Mouse (Mus musculus) liver, embryonic 14.5 days (tissue): ENCODE data around the gene Lrig1. TPM values are rescaled to one million over a fixed set of nuclear protein-coding genes. Genes with fewer than 3 reads are reported as not detected.

Source experiments
- ATAC-seq: fragments of 200-750 bp; cut with Nextera tagmentation; 2 replicates; pipeline ENCODE4 v1.8.0; 2017; ENCODE audit warnings: moderate number of reproducible peaks, mild to moderate bottlenecking, moderate library complexity; ENCODE audit not compliant: insufficient read depth
- DNase-seq, 3 experiments: peaks; one replicate each; pipeline ENCODE4 v3.0.0-alpha.2; 2012 to 2013; ENCODE audit warnings: low read depth in 3 of 3, low spot score in 3 of 3
- H3K27ac ChIP-seq: fragments of 300-500 bp; sonication (generic); 2 replicates; pipeline ENCODE4 v1.5.1; 2014; ENCODE audit warnings: moderate library complexity, mild to moderate bottlenecking, control low read depth, inconsistent platforms
- H3K27me3 ChIP-seq: fragments of 300-500 bp; sonication (generic); 2 replicates; pipeline ENCODE4 v1.6.1; 2014; ENCODE audit warnings: mild to moderate bottlenecking, low read length, moderate library complexity; ENCODE audit not compliant: control insufficient read depth, insufficient read depth
- H3K36me3 ChIP-seq: fragments of 300-500 bp; sonication (generic); replicated peaks from 2 replicates; pipeline ENCODE4 v1.6.1; 2014; ENCODE audit warnings: low read depth; ENCODE audit not compliant: control insufficient read depth, insufficient read depth
- H3K4me1 ChIP-seq, 2 experiments: fragments of 200-500 bp in 1 of 2; fragments of 300-500 bp in 1 of 2; sonication (generic) in 1 of 2; replicated peaks; 2 replicates each; pipeline ENCODE4 v1.6.1; 2012 to 2014; ENCODE audit warnings: antibody characterized with exemption in 1 of 2, inconsistent platforms in 1 of 2, low read length in 1 of 2; ENCODE audit not compliant: control insufficient read depth in 2 of 2, insufficient read depth in 2 of 2
- H3K4me2 ChIP-seq: fragments of 300-500 bp; sonication (generic); 2 replicates; pipeline ENCODE4 v1.6.1; 2014; ENCODE audit warnings: low read depth, mild to moderate bottlenecking, control low read depth, moderate library complexity
- H3K4me3 ChIP-seq, 2 experiments: fragments of 200-500 bp in 1 of 2; fragments of 300-500 bp in 1 of 2; sonication (generic) in 1 of 2; 2 replicates each; pipeline ENCODE4 v1.5.1; 2012 to 2014; ENCODE audit warnings: low read depth in 2 of 2, low read length in 2 of 2, mild to moderate bottlenecking in 2 of 2, control low read depth in 1 of 2, inconsistent platforms in 1 of 2, moderate library complexity in 1 of 2; ENCODE audit not compliant: insufficient read depth in 1 of 2
- H3K9ac ChIP-seq: fragments of 300-500 bp; sonication (generic); replicated peaks from 2 replicates; pipeline ENCODE4 v1.6.1; 2014; ENCODE audit warnings: mild to moderate bottlenecking, control low read depth, moderate library complexity
- H3K9me3 ChIP-seq: fragments of 300-500 bp; sonication (generic); 2 replicates; pipeline ENCODE4 v1.6.1; 2016; ENCODE audit warnings: low read length, mixed read lengths; ENCODE audit not compliant: control insufficient read depth
- CTCF ChIP-seq: IDR thresholded peaks from 2 replicates; pipeline ENCODE4 v1.5.1; 2016; ENCODE audit warnings: antibody characterized with exemption, low read depth, control low read depth
- EP300 ChIP-seq: IDR thresholded peaks from 2 replicates; pipeline ENCODE4 v1.6.1; 2016; ENCODE audit warnings: antibody characterized with exemption, low read depth
- WGBS: fragments of 180-500 bp; shearing (Covaris S2); extraction: QIAGEN DNeasy Blood & Tissue Kit; methylation state at CpG from one replicate; pipeline ENCODE4 v1.1.7; 2014; ENCODE audit not compliant: insufficient replicate concordance; 5-methylcytosine and 5-hydroxymethylcytosine counted together
- polyA plus RNA-seq, 2 experiments: library from polyadenylated mRNA; depleted of rRNA in 1 of 2; stranded (reverse) in 1 of 2; unstranded in 1 of 2; fragments of >200 nt; fragmentation: Nextera tagmentation in 1 of 2; extraction: Ambion mirVana in 1 of 2; gene quantifications; 2 replicates each; pipeline versions ENCODE4 v1.2.1 to v1.2.3; 2012 to 2014

Lrig1 gene
- polyA plus RNA-seq, 2 experiments = 2.7 to 2.8 TPM

DNA sequence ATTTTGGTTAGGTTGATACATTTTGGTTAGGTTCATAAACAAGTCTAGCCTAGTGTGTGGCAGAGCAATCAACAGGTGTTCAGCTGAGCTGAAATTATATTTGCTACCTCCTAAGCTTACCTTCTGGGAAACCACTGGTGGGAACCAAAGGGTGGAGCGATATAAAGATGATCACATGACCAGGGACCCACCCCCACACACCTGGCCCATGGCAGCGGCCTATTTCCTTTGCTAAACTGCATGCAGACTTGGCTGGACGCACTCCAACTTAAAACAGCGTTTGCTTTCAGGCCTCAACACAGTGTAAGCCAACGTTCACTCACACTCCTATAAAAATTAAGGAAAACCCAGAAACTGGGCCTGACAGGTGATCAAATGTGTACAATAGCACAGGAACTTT, 33.9 kb upstream of the Lrig1 start:
- Histone ChIP-seq H3K4me2 (no peak overlapping the region), H3K4me3 (no peak overlapping the region), H3K9ac (no peak overlapping the region), H3K36me3 (no peaks in the 10 kb centered on the region), H3K27me3 (no peaks in the 10 kb centered on the region), H3K27ac (no peak overlapping the region), H3K4me1 (peaks cover 0 to 7% of the 10 kb centered on the region in 2 experiments; a peak in 2 of 4 replicates), H3K9me3 (no peaks in the 10 kb centered on the region)
- no peak for TF ChIP-seq CTCF
- no peak for TF ChIP-seq EP300
- ATAC-seq (no peak), DNase-seq (no peak)
- 56% methylated on average over 5 of the region's 5 CpGs for WGBS

DNA sequence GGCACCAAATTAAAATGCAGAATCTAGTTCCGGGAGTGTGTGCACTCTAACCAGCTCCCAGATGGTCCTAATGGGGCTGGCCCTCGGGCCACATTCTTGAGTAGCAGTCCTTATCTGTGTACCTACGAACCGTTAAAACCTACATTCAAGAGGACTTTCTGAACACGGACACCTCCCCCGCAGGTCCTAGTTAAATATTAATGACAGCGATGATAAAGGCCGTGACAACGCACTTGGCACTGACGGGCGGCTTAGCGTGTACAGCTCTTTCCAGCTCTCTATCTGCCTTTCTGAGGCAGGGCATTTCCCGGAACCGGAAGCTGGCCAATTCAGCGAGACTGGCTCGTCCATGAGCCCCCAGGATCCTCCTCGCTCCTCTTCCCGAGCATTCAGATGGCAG, 29.9 kb upstream of the Lrig1 start:
- H3K27me3 ChIP-seq = no peaks in the 10 kb centered on the region
- H3K4me1 ChIP-seq = peaks cover 0 to 7% of the 10 kb centered on the region in 2 experiments; a peak in 2 of 4 replicates
- H3K4me2 ChIP-seq = peak overlapping the region; percentile 8; the same call in 1 of the 2 replicates
- H3K9me3 ChIP-seq = no peaks in the 10 kb centered on the region
- no peak overlapping the region for H3K9ac ChIP-seq
- H3K4me3 ChIP-seq = no peak overlapping the region
- H3K36me3 ChIP-seq = no peaks in the 10 kb centered on the region
- ATAC-seq (peak; percentile 50; the same call in 1 of the 2 replicates), DNase-seq (peak; percentile 13 to 20 (median 17))
- TF ChIP-seq EP300 (no peak), CTCF (no peak)
- 39% methylated on average over 18 of the region's 18 CpGs for WGBS
- H3K27ac ChIP-seq = no peak overlapping the region

DNA sequence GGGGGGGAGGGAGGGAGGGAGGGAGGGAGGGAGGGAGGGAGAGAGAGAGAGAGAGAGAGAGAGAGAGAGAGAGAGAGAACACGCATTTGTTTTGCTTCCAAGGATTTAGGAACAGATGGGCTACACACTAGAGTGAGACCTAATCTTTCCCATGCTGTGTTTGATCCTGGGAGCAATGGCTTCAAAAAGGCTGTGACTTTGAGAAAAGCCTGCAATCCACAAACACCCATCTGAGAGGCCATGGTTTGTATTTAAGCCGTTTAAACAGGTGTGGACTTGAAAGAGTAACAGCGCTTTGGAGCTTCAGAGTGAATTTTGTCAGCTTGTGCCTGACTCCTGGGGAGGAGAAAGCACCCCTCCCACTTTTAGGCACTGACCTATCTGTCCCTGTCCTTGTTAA, 29.2 kb upstream of the Lrig1 start:
- Histone ChIP-seq H3K9me3 (no peaks in the 10 kb centered on the region), H3K4me3 (no peak overlapping the region), H3K27ac (no peak overlapping the region), H3K36me3 (no peaks in the 10 kb centered on the region), H3K4me1 (peaks cover 0 to 7% of the 10 kb centered on the region in 2 experiments; a peak in 2 of 4 replicates), H3K27me3 (no peaks in the 10 kb centered on the region), H3K9ac (no peak overlapping the region), H3K4me2 (no peak overlapping the region)
- DNase-seq (no peak), ATAC-seq (no peak)
- no peak for TF ChIP-seq CTCF
- TF ChIP-seq EP300 = no peak
- WGBS = 11% methylated on average over 3 of the region's 3 CpGs

DNA sequence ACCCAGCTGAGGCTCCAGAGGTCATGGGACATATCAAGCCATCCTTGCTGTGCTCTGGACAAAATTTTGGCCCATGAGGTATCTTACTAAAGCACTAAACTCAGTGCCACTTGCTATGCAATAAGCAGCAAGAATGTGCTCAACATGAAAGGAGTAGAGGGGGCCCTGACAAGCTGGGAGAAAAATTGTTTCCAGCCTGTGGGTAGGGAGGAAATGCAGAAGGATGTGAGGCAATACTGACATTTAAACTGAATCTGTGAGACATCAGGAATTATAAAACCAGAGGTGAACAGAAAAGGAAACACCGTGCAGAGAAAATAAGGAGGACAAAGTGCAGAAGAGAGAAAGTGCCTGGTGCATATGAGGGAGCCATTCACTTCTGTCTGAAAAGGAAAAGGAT, 24.7 kb upstream of the Lrig1 start:
- no peak for TF ChIP-seq CTCF
- no peak for TF ChIP-seq EP300
- H3K4me1 ChIP-seq = peaks cover 0 to 4% of the 10 kb centered on the region in 2 experiments; a peak in 2 of 4 replicates
- H3K4me2 ChIP-seq = no peak overlapping the region
- DNase-seq (no peak), ATAC-seq (no peak)
- 20% methylated on average over 1 of the region's 1 CpGs for WGBS
- H3K27me3 ChIP-seq = no peaks in the 10 kb centered on the region
- no peaks in the 10 kb centered on the region for H3K9me3 ChIP-seq
- no peak overlapping the region for H3K27ac ChIP-seq
- H3K36me3 ChIP-seq = no peaks in the 10 kb centered on the region
- no peak overlapping the region for H3K9ac ChIP-seq
- no peak overlapping the region for H3K4me3 ChIP-seq

DNA sequence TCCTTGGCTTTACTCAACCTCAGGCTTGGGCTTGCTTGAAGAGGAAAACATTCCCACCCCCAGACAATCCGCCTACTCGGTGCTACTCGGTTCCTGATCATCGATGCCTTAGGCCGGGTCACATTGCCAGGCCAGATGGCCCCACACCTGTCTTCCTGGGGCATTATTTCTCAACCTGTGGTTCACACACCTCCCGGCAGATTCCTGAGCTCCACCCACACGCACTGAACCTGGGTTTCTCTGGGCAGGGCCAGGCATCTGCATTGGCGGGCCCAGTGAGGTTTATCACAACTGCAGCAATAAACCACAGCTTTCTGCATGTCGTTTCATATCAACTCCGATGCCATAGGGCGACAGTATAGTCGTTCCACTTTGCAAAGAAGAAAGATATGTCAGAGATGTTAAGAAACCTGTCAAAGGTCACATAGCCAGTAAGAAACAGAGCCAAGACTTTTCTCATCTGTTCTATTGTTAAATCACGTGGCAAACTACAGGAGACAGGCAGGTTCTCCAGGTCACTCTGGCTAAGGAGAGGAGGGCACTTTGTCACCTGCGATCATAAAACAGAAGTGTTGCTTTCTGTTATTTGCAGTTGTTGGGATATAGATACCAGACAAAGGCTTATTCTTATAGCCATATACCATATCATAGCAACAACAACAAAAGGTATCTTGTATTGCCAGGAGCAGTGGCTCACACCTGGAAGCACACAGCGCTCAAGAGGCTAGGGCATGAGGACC, 18.8 kb upstream of the Lrig1 start:
- no peak for ATAC-seq
- Histone ChIP-seq H3K27me3 (no peaks in the 10 kb centered on the region), H3K36me3 (no peaks in the 10 kb centered on the region), H3K27ac (no peak overlapping the region), H3K9ac (no peak overlapping the region), H3K9me3 (no peaks in the 10 kb centered on the region), H3K4me3 (no peak overlapping the region), H3K4me1 (no peaks in the 10 kb centered on the region), H3K4me2 (no peak overlapping the region)
- TF ChIP-seq CTCF = no peak
- no peak for TF ChIP-seq EP300
- 64% methylated on average over 15 of the region's 15 CpGs for WGBS
- DNase-seq = no peak
